Mouse (Mus musculus): ENCODE data around the gene Cpa2. TPM values are rescaled to one million over a fixed set of nuclear protein-coding genes. Genes with fewer than 3 reads are reported as not detected.

The Cpa2 gene
- total RNA-seq, 2 experiments from 2014 or later, result 0.92 to 2.0 TPM

DNA sequence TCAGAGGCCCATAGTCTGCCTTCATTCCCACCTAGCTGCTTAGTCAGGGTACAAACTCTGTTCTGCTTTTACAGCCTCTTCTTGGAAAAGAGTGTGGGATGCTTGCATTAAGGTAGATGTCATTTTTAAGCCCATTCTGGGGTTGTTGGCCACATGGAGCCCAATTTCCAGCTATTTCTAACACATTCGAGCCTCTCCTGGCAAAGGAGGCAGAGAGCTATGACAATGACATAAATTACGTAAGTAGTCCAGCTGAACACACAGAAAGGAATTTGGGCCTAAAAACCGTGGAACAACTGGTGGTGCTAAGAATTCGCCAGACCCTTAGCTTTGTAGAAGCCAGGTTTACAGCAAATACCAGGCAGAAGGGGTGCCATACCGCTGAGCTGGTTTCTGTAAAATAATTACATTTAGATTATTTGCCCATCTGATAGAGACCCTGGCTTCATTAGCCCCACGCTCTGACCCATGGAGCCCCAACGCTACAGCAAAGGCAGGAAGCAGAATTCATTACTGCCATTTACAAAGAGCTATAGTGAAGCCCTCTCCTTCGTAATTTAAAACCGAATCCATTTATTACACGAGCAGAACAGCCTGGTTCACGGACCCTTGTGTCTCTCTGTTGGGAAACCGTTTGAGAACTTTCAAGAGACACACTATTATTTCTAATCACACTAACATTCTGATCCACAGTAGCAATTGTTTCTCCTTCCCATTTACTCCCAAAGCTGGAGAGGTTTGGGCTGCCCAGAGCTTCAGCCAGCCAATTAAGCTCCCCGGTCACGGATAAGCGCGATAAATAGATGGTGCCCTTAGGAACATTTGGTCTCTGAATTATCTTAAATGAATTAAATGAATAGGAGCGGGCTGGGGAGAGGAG is 38.8 kb downstream of the Cpa2 start:
- no peak for DNase-seq

- no peak for DNase-seq
Measured at GRCm38 (mm10) chr6:30580841-30581176, 39.4 kb downstream of the Cpa2 start.

DNA sequence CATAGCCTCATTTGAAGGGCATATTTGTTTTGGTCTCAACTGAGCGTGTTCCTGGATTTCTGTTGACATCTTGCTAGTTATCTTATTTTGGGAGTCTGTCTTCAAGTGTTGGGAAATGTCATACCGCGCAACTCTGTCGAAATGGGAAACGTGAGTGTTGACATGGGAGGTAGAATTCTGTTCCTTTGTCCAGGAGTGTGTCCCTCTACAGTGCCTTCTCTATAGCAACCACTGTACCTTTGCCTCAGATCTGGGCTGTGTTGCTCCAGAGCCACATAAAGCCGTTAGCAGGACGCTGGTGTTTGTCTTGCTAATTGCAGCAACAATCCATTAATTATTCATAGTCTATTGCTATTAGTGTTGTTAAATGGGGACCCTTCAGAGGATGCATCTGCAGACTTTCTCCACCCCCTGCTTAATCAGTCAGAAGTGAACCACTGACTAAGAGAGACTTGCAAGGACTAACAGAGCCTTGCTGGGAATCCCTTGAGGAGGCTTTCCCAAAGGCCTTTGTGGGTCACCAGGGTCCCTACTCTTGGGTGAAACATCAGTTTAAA is 45.6 kb downstream of the Cpa2 start:
- no peak for DNase-seq

- no peak for DNase-seq
Measured at GRCm38 (mm10) chr6:30589819-30590218, 48.4 kb downstream of the Cpa2 start.

DNA sequence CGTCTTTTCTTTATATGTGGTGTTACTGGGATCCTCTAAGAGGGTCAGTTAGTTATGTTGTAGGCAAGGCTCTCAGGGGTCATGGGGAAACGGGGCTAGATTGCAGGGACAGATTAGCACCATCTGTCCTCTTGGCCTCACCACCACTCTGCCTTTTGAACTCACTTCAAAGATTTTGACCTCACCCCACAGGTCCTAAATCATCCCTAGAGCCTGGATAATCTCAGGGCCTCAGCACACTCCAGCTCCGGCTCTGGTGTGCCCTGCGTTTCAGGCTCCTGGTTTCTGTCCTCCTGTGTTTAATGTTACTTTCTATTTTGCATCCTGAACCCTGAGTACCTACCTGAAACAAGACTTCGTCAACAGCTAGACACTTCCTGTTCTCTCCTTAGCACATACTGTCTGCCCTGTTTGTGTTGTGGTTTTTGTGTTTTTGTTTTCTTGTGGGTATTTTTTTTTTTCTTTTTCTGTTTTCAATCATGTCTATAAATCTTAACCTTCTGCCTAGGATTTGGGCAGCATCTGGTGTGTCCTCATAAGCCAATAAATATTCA is 50.5 kb downstream of the Cpa2 start:
- no peak for DNase-seq

GRCm38 (mm10) chr6:30592417-30592974 is 51.1 kb downstream of the Cpa2 start:
- DNase-seq, result no peak

- DNase-seq, result no peak
Measured at GRCm38 (mm10) chr6:30594364-30594763, 53.0 kb downstream of the Cpa2 start.

DNA sequence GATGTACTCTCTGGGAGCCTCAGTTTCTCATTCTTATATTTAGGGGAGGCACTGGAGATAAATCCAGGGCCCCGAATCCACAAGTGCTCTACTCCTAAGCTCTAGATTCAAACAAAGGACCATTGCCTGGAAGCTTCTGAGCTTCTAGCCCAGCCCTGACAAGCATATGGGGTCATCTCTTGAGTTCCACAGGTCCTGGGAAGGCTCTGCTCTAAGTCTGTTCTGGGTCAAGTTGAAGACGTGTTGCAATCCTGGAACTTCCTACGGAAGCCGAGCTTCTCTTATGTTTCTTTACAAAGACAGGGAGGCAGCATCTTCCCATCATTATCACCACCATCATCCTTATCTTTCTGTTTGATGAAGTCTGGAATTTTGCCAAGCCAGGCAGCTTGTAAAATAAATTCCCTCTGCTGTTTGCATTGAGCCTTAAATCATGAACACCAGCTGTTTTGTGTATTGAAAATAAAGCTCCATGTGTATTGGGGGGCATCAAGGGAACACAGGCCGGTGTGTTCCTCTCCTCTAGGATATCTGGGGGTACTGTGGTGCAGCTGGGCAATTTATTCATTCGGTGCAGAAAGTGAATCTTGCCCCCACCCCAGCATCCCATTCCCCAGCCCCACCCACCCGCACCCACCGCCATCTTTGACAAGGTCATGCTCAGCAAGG is 55.0 kb downstream of the Cpa2 start:
- DNase-seq, result no peak

GRCm38 (mm10) chr6:30600033-30600432 is 58.7 kb downstream of the Cpa2 start:
- DNase-seq, result no peak

- DNase-seq, result no peak
Measured at GRCm38 (mm10) chr6:30600995-30601394, 59.6 kb downstream of the Cpa2 start.

DNA sequence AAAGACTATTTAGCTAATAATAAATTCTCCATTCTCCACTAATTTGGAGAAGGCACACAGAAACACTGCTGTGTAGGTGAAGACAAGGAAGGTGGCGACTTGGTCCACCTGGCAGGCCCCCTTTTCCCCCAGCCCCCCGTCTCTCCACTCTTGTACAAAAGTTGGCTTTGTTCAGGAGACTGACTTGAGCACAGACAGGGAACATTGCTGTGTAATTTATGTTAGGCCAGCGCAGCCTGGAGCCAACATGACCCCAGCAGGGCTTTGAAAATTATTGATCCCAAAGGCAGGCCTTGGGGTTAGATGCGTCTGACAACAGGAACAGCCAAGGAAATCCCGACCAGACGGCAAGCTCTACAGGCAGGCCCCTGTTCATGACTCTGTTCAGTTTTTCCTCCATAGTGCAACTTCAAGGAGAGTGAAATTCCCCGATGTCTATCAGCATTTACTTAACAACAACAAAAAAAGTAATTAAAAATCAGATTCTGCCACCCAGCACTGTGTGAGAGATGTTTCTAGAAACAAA is 63.0 kb downstream of the Cpa2 start:
- no peak for DNase-seq

GRCm38 (mm10) chr6:30605111-30605510 is 63.7 kb downstream of the Cpa2 start:
- no peak for DNase-seq

GRCm38 (mm10) chr6:30605672-30606071 is 64.3 kb downstream of the Cpa2 start:
- no peak for DNase-seq

- DNase-seq, result no peak
Measured at GRCm38 (mm10) chr6:30610710-30611109, 69.3 kb downstream of the Cpa2 start, which contains the start of gene Cpa5. Cpa5 (plus strand) TSS chr6:30611010.

GRCm38 (mm10) chr6:30611212-30611611 is 69.8 kb downstream of the Cpa2 start:
- DNase-seq, result no peak

Other genes starting within 250 kb of the Cpa2 start
- gene Ube2h, start 237.0 kb upstream of the Cpa2 start, total RNA-seq (2021), result 10 to 100 TPM; 88.1 to 93.9 TPM
- gene Zc3hc1, start 150.6 kb upstream of the Cpa2 start, total RNA-seq (2021), result 10 to 100 TPM; 24.5 to 27.9 TPM
- 10 to 100 TPM; 95.9 to 97.0 TPM for gene Klhdc10, start 139.7 kb upstream of the Cpa2 start, total RNA-seq (2021)
- gene Tmem209, start 31.8 kb upstream of the Cpa2 start, total RNA-seq (2021), result 10 to 100 TPM; 19.2 to 25.2 TPM
- gene Ssmem1, start 31.7 kb upstream of the Cpa2 start, total RNA-seq (2021), result 1 to 10 TPM in 1 of 2 experiments, under 1 TPM in 1; 0.70 to 1.2 TPM
- not detected for gene Cpa4, start 26.8 kb downstream of the Cpa2 start, total RNA-seq (2021)
- gene Cpa5, start 69.4 kb downstream of the Cpa2 start, total RNA-seq (2021), result not detected
- not detected for gene Cpa1, start 97.6 kb downstream of the Cpa2 start, total RNA-seq (2021)
- 1 to 10 TPM; 6.7 to 6.8 TPM for gene Cep41, start 152.2 kb downstream of the Cpa2 start, total RNA-seq (2021)
- gene Mest, start 182.0 kb downstream of the Cpa2 start, total RNA-seq (2021), result 10 to 100 TPM; 48.4 to 52.7 TPM